ENCODE assay signal across 16 mouse cellular contexts in genomic region chr4:62703151-62703550, GRCm38 (mm10).
DNase-seq lines count a peak whose midpoint lies in the region; ATAC-seq lines count a peak whose summit lies in the region.
"Had no signal": no experiment of that assay in that cellular context is flagged by ENCODE, and none has a peak within 500 bp of the region (broad histone marks: within the 10 kb centered on the region; RNA-seq: fewer than 3 reads in every experiment).

No protein-coding gene starts in this region.

- intact Hi-C loops in heart, postnatal 10 days (cut with DNase I): no loop called here

- no peak for ATAC-seq in embryonic facial prominence, embryonic 13.5 days (ENCODE audit: insufficient number of reproducible peaks, insufficient read depth, low FRiP score, low TSS enrichment, low read depth)
- ATAC-seq in embryonic facial prominence, embryonic 14.5 days (ENCODE audit: low read depth): no peak
- no peak for ATAC-seq in midbrain, embryonic 11.5 days (ENCODE audit: low FRiP score)
- ATAC-seq: CD4-positive, CD25-positive, alpha-beta regulatory T cell, adult 4 months; forebrain, embryonic 15.5 days; inflammation-experienced regulatory T-cells, adult 6 months; midbrain, embryonic 16.5 days had no signal

- no peaks in the 10 kb centered on the region for H3K9me3 ChIP-seq in embryonic facial prominence, embryonic 13.5 days
- no peaks in the 10 kb centered on the region for H3K9me3 ChIP-seq in embryonic facial prominence, embryonic 10.5 days
- no peaks in the 10 kb centered on the region for H3K9me3 ChIP-seq in embryonic facial prominence, embryonic 14.5 days (ENCODE audit: control insufficient read depth, low read length)
- H3K9me3 ChIP-seq in midbrain, embryonic 11.5 days (ENCODE audit: control insufficient read depth, low read length): no peaks in the 10 kb centered on the region
- H3K9me3 ChIP-seq: embryonic facial prominence, embryonic 12.5 days; forebrain, embryonic 15.5 days had no signal

- peaks cover 43% of the 10 kb centered on the region for H3K36me3 ChIP-seq in embryonic facial prominence, embryonic 13.5 days
- H3K36me3 ChIP-seq in embryonic facial prominence, embryonic 10.5 days (replicated peaks): peaks cover 46% of the 10 kb centered on the region
- H3K36me3 ChIP-seq in embryonic facial prominence, embryonic 14.5 days (ENCODE audit: control insufficient read depth, insufficient read depth, low read length): peaks cover 45% of the 10 kb centered on the region
- peaks cover 13% of the 10 kb centered on the region; the same call in 1 of the 2 replicates for H3K36me3 ChIP-seq in midbrain, embryonic 11.5 days (ENCODE audit: control insufficient read depth, insufficient read depth, low read length)

- H3K27me3 ChIP-seq in embryonic facial prominence, embryonic 13.5 days: no peaks in the 10 kb centered on the region
- no peaks in the 10 kb centered on the region for H3K27me3 ChIP-seq in embryonic facial prominence, embryonic 10.5 days (replicated peaks; ENCODE audit: low read depth, poor library complexity, severe bottlenecking)
- no peaks in the 10 kb centered on the region for H3K27me3 ChIP-seq in embryonic facial prominence, embryonic 14.5 days (replicated peaks; ENCODE audit: control insufficient read depth, insufficient read depth, low read length)
- no peaks in the 10 kb centered on the region for H3K27me3 ChIP-seq in midbrain, embryonic 11.5 days (ENCODE audit: control insufficient read depth, insufficient read depth, low read length)
- H3K27me3 ChIP-seq: embryonic facial prominence, embryonic 12.5 days; forebrain, embryonic 15.5 days had no signal

- H3K4me2 ChIP-seq in embryonic facial prominence, embryonic 13.5 days: peak overlapping the region; percentile 7; the same call in 1 of the 2 replicates
- peak overlapping the region; percentile 10 for H3K4me2 ChIP-seq in embryonic facial prominence, embryonic 14.5 days (ENCODE audit: low read depth, low read length)
- H3K4me2 ChIP-seq in midbrain, embryonic 11.5 days: no peak overlapping the region
- H3K4me2 ChIP-seq: embryonic facial prominence, embryonic 12.5 days; forebrain, embryonic 15.5 days; hindbrain, embryonic 14.5 days had no signal

- no peak overlapping the region for H3K9ac ChIP-seq in embryonic facial prominence, embryonic 13.5 days
- no peak overlapping the region for H3K9ac ChIP-seq in embryonic facial prominence, embryonic 14.5 days (ENCODE audit: low read depth, low read length)
- H3K9ac ChIP-seq in midbrain, embryonic 11.5 days (ENCODE audit: low read length): no peak overlapping the region
- H3K9ac ChIP-seq: embryonic facial prominence, embryonic 12.5 days; forebrain, embryonic 15.5 days; hindbrain, embryonic 14.5 days had no signal

- whole genome bisulfite sequencing in embryonic facial prominence, embryonic 13.5 days: 82% methylated on average over 9 of the region's 9 CpGs
- 83% methylated on average over 9 of the region's 9 CpGs for WGBS in embryonic facial prominence, embryonic 10.5 days
- 83% methylated on average over 9 of the region's 9 CpGs for WGBS in embryonic facial prominence, embryonic 14.5 days
- WGBS in midbrain, embryonic 11.5 days: 78% methylated on average over 9 of the region's 9 CpGs

- DNase-seq in embryonic facial prominence, embryonic 10.5 days (ENCODE audit: low spot score): no peak
- peak; percentile 4 for DNase-seq in heart, postnatal 4 days
- DNase-seq in heart, postnatal 10 days: no peak
- DNase-seq in embryonic facial prominence, embryonic 14.5 days (ENCODE audit: low spot score): no peak
- DNase-seq in kidney, postnatal 10 days: peak; percentile 12
- DNase-seq in midbrain, embryonic 11.5 days (ENCODE audit: low spot score, missing footprints): no peak
- DNase-seq: adrenal gland, postnatal 14 days; lung, postnatal 4 days had no signal

- no peak overlapping the region for H3K27ac ChIP-seq in embryonic facial prominence, embryonic 13.5 days
- no peak overlapping the region for H3K27ac ChIP-seq in embryonic facial prominence, embryonic 10.5 days (replicated peaks)
- H3K27ac ChIP-seq in embryonic facial prominence, embryonic 14.5 days (replicated peaks; ENCODE audit: low read depth, low read length): no peak overlapping the region
- H3K27ac ChIP-seq in midbrain, embryonic 11.5 days (ENCODE audit: low read depth, low read length): no peak overlapping the region
- H3K27ac ChIP-seq: embryonic facial prominence, embryonic 12.5 days; forebrain, embryonic 15.5 days; hindbrain, embryonic 14.5 days; left cerebral cortex, adult 2 months had no signal

- peaks cover 51% of the 10 kb centered on the region for H3K4me1 ChIP-seq in embryonic facial prominence, embryonic 13.5 days
- peaks cover 47% of the 10 kb centered on the region for H3K4me1 ChIP-seq in embryonic facial prominence, embryonic 10.5 days
- peaks cover 41% of the 10 kb centered on the region for H3K4me1 ChIP-seq in embryonic facial prominence, embryonic 14.5 days (ENCODE audit: control insufficient read depth, insufficient read depth, low read length)
- H3K4me1 ChIP-seq in midbrain, embryonic 11.5 days (ENCODE audit: control insufficient read depth, insufficient read depth, low read length): peaks cover 15% of the 10 kb centered on the region

- H3K4me3 ChIP-seq in embryonic facial prominence, embryonic 13.5 days: no peak overlapping the region
- no peak overlapping the region for H3K4me3 ChIP-seq in embryonic facial prominence, embryonic 10.5 days
- no peak overlapping the region for H3K4me3 ChIP-seq in embryonic facial prominence, embryonic 14.5 days (ENCODE audit: low read depth, low read length)
- no peak overlapping the region for H3K4me3 ChIP-seq in midbrain, embryonic 11.5 days (ENCODE audit: low read depth, low read length)
- H3K4me3 ChIP-seq: embryonic facial prominence, embryonic 12.5 days; forebrain, embryonic 15.5 days; left cerebral cortex, adult 2 months had no signal

Comparison
In these comparisons a context has a peak if more than half of its experiments do, and no peak if none do; other contexts are left out.
1. DNase-seq: peak in heart, postnatal 4 days (single experiment) and kidney, postnatal 10 days (single experiment); none in embryonic facial prominence, embryonic 10.5 days (single experiment), heart, postnatal 10 days (0 of 2), embryonic facial prominence, embryonic 14.5 days (single experiment) and midbrain, embryonic 11.5 days (single experiment).